Mouse (Mus musculus) embryonic fibroblast, embryonic 13.5 days (primary cell): ENCODE results near the gene Eif2b2. TPM values are rescaled to one million over a fixed set of nuclear protein-coding genes. Genes with fewer than 3 reads are reported as not detected.

Experiments
- H3K27ac ChIP-seq: 2 replicates; pipeline ENCODE4 v1.5.1; 2012; ENCODE audit warnings: low read length, control low read depth, inconsistent platforms; ENCODE audit not compliant: insufficient read depth
- H3K4me1 ChIP-seq: 2 replicates; pipeline ENCODE4 v1.6.1; 2011; ENCODE audit warnings: low read length; ENCODE audit not compliant: control insufficient read depth, insufficient read depth
- H3K4me3 ChIP-seq: 2 replicates; pipeline ENCODE4 v1.5.1; 2011; ENCODE audit warnings: mild to moderate bottlenecking, control low read depth, low read length; ENCODE audit not compliant: insufficient read depth
- CTCF ChIP-seq: IDR thresholded peaks from 2 replicates; pipeline ENCODE4 v1.5.1; 2011; ENCODE audit warnings: mild to moderate bottlenecking, control low read depth, low read length, moderate library complexity, borderline replicate concordance; ENCODE audit not compliant: insufficient read depth
- POLR2A ChIP-seq: IDR thresholded peaks from 2 replicates; pipeline ENCODE4 v1.6.1; 2011; ENCODE audit warnings: low read depth, mild to moderate bottlenecking, control low read depth, low read length, moderate library complexity
- polyA plus RNA-seq: library from polyadenylated mRNA; stranded (reverse); fragments of >200 nt; gene quantifications from 2 replicates; pipeline ENCODE4 v1.2.4, GENCODE M21; 2011; ENCODE audit warnings: low read depth; ENCODE audit not compliant: missing spikeins, insufficient read length

Eif2b2 gene
- 51.1 and 54.8 TPM in 2 replicates for polyA plus RNA-seq

DNA sequence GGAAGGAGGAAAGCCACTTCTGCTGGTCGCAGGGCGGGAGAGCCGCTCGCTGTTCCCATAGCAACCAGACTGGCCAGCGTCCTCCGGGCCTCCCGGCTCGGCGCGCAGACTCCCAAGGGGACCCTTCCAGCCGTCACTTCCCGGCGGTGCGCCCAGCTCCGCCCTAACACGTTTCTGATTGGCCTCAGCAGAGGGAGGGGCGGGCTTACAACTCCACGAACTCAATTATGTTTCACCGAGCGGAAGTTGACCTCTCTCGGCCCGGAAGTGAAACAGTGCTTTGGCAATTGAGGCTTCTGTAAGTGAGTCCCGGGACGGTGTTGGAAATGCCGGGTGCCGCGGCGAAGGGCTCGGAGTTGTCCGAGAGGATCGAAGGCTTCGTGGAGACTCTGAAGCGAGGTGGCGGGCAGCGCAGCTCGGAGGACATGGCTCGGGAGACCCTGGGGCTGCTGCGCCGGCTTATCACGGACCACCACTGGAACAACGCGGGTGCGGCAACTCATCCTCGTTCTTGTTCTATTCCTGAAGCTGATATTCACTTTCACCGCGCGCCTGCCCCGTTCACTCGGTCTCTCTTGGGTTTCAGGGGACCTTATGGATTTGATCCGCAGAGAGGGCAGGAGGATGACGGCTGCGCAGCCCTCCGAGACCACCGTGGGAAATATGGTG lies at the start of gene Eif2b2:
Eif2b2 (plus strand) TSS at position 246 of the 669 bp plus-strand sequence.
- H3K4me3 ChIP-seq, result peak within 1 kb of the TSS; percentile 80
- H3K27ac ChIP-seq, result 0 out of 2 replicates have a peak within 1 kb of the TSS, but pooled peaks have one; percentile 9
- H3K4me1 ChIP-seq, result no peaks in the 10 kb centered on the region
- peak; percentile 68 for TF ChIP-seq POLR2A
- no peak for TF ChIP-seq CTCF

DNA sequence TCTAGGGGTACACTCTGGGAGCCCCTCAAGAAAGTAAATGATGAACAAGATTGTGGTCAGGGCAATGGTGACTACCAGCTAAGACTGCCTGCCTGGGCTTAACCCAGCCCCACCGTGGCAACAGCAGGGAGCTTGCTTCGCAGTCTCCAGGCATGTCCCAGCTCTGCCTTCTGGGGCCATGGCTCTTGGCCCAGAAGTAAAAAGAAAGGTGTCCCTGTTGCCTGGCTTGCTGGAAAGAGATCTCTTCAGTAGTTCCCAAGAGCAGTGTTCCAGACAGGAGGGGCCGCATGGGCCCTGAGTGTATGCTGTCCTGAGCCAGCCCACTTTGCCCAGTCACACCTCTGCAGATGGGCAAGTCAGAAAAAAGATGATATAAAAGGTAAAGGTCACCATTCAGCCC lies 49.4 kb upstream of the Eif2b2 start:
- no peak overlapping the region for H3K4me3 ChIP-seq
- no peak for TF ChIP-seq POLR2A
- TF ChIP-seq CTCF, result no peak
- no peaks in the 10 kb centered on the region for H3K4me1 ChIP-seq
- H3K27ac ChIP-seq, result no peak overlapping the region

GRCm38 (mm10) chr12:85170284-85170947 lies 48.9 kb upstream of the Eif2b2 start:
- TF ChIP-seq POLR2A (no peak), CTCF (no peak)
- no peak overlapping the region for H3K27ac ChIP-seq

DNA sequence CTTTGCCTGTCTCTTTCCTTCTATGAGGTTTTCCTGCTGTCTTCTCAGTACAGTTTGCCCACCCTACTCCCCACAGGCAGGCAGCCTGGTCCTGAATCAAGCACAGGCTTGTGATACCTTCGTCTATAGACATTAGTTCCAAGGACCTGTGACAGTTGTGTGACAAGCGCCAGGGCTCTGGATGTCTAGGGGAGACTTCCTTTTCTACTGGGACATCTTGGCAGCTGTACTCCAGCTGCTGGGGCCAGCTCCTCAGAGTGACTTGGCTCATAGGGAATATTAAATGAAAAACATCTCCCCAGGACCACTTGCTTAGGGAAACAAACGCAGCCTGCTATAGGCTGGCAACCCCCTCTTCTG lies 48.4 kb upstream of the Eif2b2 start:
- no peak overlapping the region for H3K4me3 ChIP-seq
- H3K4me1 ChIP-seq, result no peaks in the 10 kb centered on the region
- no peak overlapping the region for H3K27ac ChIP-seq
- no peak for TF ChIP-seq CTCF
- TF ChIP-seq POLR2A, result no peak

More at GRCm38 (mm10) chr12:85170284-85170947, 48.9 kb upstream of the Eif2b2 start:
- Histone ChIP-seq H3K4me1 (no peaks in the 10 kb centered on the region), H3K4me3 (no peak overlapping the region)

- H3K4me3 ChIP-seq, result no peak overlapping the region
- no peak overlapping the region for H3K27ac ChIP-seq
- no peaks in the 10 kb centered on the region for H3K4me1 ChIP-seq
- no peak for TF ChIP-seq POLR2A
These were observed 45.3 kb upstream of the Eif2b2 start for GRCm38 (mm10) chr12:85174016-85174415.

- Histone ChIP-seq H3K4me3 (no peak overlapping the region), H3K4me1 (no peaks in the 10 kb centered on the region), H3K27ac (no peak overlapping the region)
- TF ChIP-seq CTCF, result no peak
These were observed 44.1 kb upstream of the Eif2b2 start for GRCm38 (mm10) chr12:85175087-85175675.

- TF ChIP-seq CTCF, result no peak
- TF ChIP-seq POLR2A, result no peak
- H3K4me1 ChIP-seq, result no peaks in the 10 kb centered on the region
These were observed 43.1 kb upstream of the Eif2b2 start for GRCm38 (mm10) chr12:85175926-85176845.

GRCm38 (mm10) chr12:85176846-85177523 lies 42.3 kb upstream of the Eif2b2 start:
- H3K27ac ChIP-seq, result no peak overlapping the region
- no peak for TF ChIP-seq CTCF
- peak; percentile 52; the same call in 1 of the 2 replicates for TF ChIP-seq POLR2A
- peak overlapping the region; percentile 13 for H3K4me3 ChIP-seq
- H3K4me1 ChIP-seq, result no peaks in the 10 kb centered on the region

More at GRCm38 (mm10) chr12:85175926-85176845, 43.1 kb upstream of the Eif2b2 start:
- H3K4me3 ChIP-seq, result peak overlapping the region; percentile 13
- H3K27ac ChIP-seq, result no peak overlapping the region

- no peak within 1 kb of the TSS for H3K27ac ChIP-seq
- H3K4me3 ChIP-seq, result peak within 1 kb of the TSS; percentile 13
- TF ChIP-seq POLR2A (no peak), CTCF (no peak)
- H3K4me1 ChIP-seq, result no peaks in the 10 kb centered on the region
These were observed 41.5 kb upstream of the Eif2b2 start, which contains the start of gene Pgf for GRCm38 (mm10) chr12:85177740-85178239. Pgf (minus strand) TSS chr12:85177790.
